Mouse (Mus musculus): ENCODE measurements around the gene 1700030J22Rik.

DNA sequence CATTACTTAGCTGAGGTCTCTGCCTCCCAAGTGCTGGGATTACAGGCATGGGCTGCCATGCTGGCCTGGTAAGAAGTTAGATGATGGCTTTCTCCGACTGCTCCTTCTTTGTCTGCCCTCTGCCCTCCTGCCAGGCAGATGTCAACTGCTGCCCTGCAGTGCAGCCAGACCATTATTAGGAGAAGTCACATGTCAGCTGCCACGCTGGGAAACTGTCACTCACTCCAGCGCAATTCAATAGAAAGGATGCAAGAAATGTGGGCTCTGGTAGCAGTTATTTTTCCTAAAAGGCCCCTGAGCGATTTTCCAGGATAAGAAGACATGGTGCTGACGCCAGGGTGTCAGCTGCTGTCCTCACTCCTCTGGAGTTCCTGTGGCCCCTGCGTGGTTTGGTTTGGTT is 43.3 kb downstream of the 1700030J22Rik start:
- TF ChIP-seq CTCF (IDR thresholded peaks at IDR 0.05; ENCODE audit: low read depth) = no peak
- TF ChIP-seq EP300 (IDR thresholded peaks at IDR 0.05; ENCODE audit: low read depth) = no peak
